Mouse (Mus musculus) A20 (cell line): ENCODE measurements around the gene Tmprss11g.

Source experiments
- DNase-seq: peaks from one replicate; pipeline ENCODE4 v3.0.0-alpha.2; 2011; ENCODE audit warnings: low read depth, low spot score

Tmprss11g gene

DNA sequence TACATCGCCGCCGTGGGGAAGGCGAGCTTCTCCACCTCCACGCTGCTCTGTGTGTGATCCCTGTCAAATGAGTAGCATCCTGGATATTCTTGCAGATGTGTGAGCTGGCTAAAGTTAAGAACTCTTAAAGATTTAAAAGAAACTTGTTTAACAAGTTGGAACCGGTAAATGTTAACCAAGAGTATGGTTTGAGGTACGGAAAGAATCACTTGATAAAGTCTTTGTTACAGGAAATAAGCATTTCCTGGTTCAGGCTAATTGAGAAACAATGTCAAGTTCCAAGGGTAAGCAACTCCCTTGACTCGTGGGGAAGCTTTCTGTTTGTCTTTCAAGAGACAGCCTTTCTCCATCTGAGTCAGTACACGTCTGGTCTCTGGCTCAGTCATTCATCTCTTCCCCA is at the start of gene Tmprss11g:
Gene Tmprss11g, minus strand, starts transcription at position 101 of the 400 bp plus-strand sequence.
- DNase-seq = no peak

- DNase-seq = no peak
Observed at GRCm38 (mm10) chr5:86546693-86547092, 28.3 kb upstream of the Tmprss11g start.

DNA sequence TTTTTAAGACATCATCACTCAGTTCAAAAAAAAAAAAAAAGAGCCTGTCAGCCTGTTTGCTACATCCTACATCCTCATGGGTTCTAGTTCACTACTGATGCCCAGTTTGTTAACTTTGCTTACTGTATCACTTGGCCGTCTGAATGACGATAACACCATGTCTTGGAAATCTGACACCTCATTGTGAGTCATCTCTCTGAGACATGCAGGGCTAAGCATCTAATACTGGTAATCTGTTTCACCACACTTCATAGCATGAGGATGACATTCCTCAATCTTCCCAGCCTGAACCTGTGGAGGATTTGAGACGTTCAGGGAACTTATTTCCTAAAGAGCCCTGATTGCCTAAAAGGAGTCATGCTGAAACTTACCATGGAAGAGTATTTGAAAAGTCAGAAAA is 22.2 kb upstream of the Tmprss11g start:
- no peak for DNase-seq

- DNase-seq = no peak
Observed at GRCm38 (mm10) chr5:86528725-86529124, 10.3 kb upstream of the Tmprss11g start.

DNA sequence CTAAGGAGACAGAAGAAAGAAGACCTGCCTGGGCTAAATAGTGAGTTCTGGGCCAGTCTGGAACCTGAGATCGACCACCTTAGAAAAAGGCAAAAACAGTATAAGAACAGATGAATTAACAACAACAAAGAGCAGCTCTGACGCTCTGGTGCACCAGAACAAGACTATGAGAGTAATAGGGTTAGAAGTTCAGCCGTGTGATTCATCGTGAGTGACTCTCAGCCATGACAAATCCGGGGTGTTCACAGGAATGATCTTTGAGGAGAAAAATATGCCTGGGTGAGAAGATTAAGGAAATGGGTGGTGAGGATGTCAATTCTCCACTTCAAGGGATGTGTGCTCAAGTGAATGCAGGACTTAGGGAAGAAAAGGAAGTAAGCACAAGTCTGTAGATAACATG is 6.9 kb downstream of the Tmprss11g start:
- DNase-seq = no peak

- DNase-seq = no peak
Observed at GRCm38 (mm10) chr5:86493453-86493852, 24.9 kb downstream of the Tmprss11g start.

DNA sequence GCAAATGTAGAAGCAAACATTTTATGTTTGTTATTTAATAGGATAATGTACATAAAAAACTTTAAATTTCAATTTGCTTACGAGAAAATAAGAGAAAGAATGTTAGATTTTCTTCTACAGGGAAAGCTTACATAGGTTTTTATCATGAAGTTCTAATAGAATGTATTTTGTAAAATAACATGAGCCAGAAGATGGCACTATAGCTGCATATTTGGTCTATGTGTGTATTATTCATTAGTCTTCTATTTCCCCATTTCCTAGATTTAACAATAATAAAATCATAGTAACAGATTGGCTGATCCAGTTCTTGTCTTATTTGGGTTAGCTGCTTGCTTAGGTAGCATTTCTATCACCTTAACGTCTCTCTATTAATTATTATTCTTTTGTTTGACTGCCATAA is 35.8 kb downstream of the Tmprss11g start:
- DNase-seq = peak; percentile 39

- no peak for DNase-seq
Observed at GRCm38 (mm10) chr5:86482031-86482430, 36.4 kb downstream of the Tmprss11g start.

DNA sequence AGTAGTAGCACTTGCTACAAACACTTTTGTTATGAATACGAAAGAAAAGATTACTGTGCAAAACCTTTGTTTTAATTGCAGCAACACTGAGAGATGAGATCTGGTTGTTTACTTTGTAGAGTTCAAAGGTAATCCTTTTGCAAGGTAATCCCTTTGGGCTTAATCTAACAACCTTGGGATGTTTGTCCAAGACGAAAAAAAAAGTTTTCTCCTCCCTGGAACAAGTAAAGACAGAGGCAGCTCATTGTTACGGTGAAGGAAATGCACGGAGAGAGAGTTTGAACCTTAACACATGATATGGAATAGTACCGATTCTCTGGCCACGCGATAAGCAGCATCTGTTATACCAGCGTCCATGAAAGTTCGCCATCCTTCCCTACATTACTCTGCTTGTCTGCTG is 44.5 kb downstream of the Tmprss11g start:
- DNase-seq = no peak

DNA sequence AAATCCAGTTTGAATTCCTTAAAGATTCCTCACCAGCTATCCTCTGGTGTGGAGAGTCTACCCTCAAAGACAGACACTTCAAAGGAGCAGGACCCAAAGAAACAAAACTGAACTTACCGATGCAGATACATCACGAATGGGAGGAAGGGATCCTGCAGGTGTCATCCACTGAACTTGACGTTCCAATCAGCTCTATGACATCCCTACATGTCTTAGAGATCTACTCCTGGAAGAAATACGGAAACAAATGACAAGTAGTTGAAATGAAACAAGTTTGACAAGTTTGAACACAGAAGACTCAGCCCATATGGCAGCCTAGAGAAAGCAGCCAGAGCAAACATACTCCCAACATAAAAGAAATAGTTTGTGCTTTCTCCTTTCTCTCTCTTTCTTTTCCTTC is 49.5 kb downstream of the Tmprss11g start, which contains the start of gene Tmprss11a:
Gene Tmprss11a, minus strand, starts transcription at position 101 of the 400 bp plus-strand sequence.
- no peak for DNase-seq

GRCm38 (mm10) chr5:86439306-86439705 is 79.1 kb downstream of the Tmprss11g start:
- DNase-seq = no peak

GRCm38 (mm10) chr5:86438548-86438947 is 79.9 kb downstream of the Tmprss11g start:
- no peak for DNase-seq
